Mouse (Mus musculus): ENCODE measurements around the gene Iqcc.

- TF ChIP-seq CTCF (IDR thresholded peaks at IDR 0.05; ENCODE audit: extremely low read depth, insufficient read length, insufficient replicate concordance, low read depth, low read length) (no peak), POLR2A (IDR thresholded peaks at IDR 0.05; ENCODE audit: low read depth, low read length) (no peak)
Observed at GRCm38 (mm10) chr4:129645204-129645603, 26.3 kb upstream of the Iqcc start.
